Mouse (Mus musculus) C2C12 (cell line): ENCODE results near the gene Sytl5. TPM values are rescaled to one million over a fixed set of nuclear protein-coding genes. Genes with fewer than 3 reads are reported as not detected.

ENCODE experiments used
- H3K27me3 ChIP-seq: one replicate; pipeline ENCODE4 v1.6.1; 2011; ENCODE audit not compliant: control insufficient read depth, insufficient read depth, insufficient read length
- H3K36me3 ChIP-seq: one replicate; pipeline ENCODE4 v1.6.1; 2011; ENCODE audit not compliant: control insufficient read depth, insufficient read depth
- H3K4me3 ChIP-seq: one replicate; pipeline ENCODE4 v1.5.1; 2011; ENCODE audit warnings: mild to moderate bottlenecking, control low read depth; ENCODE audit not compliant: poor library complexity, insufficient read depth, severe bottlenecking
- H3K79me2 ChIP-seq: one replicate; pipeline ENCODE4 v1.6.1; 2011; ENCODE audit not compliant: control insufficient read depth, insufficient read depth
- H3K79me3 ChIP-seq: one replicate; pipeline ENCODE4 v1.6.1; 2011; ENCODE audit warnings: low read depth, control low read depth
- H3ac ChIP-seq: one replicate; pipeline ENCODE3; 2011; ENCODE audit warnings: low read depth; ENCODE audit not compliant: control insufficient read depth, insufficient read length
- CEBPB ChIP-seq: IDR thresholded peaks from one replicate; pipeline ENCODE4 v1.6.1; 2011; ENCODE audit warnings: low read depth, mild to moderate bottlenecking, control low read depth, moderate library complexity
- CTCF ChIP-seq: IDR thresholded peaks from one replicate; pipeline ENCODE4 v1.5.1; 2011; ENCODE audit not compliant: control insufficient read depth, insufficient read depth, insufficient read length
- FOSL1 ChIP-seq: IDR thresholded peaks from one replicate; pipeline ENCODE4 v1.8.0; 2011; ENCODE audit warnings: mild to moderate bottlenecking, low read length; ENCODE audit not compliant: poor library complexity, insufficient read depth, severe bottlenecking
- MAX ChIP-seq: IDR thresholded peaks from one replicate; pipeline ENCODE4 v1.6.1; 2011; ENCODE audit warnings: mild to moderate bottlenecking, control low read depth
- MYOD1 ChIP-seq: IDR thresholded peaks from one replicate; pipeline ENCODE4 v1.6.1; 2011; ENCODE audit warnings: low read depth; ENCODE audit not compliant: control insufficient read depth, insufficient read length
- MYOG ChIP-seq: IDR thresholded peaks from one replicate; pipeline ENCODE4 v1.6.1; 2011; ENCODE audit not compliant: control insufficient read depth, insufficient read length; ENCODE audit errors: extremely low read depth
- USF1 ChIP-seq: IDR thresholded peaks from one replicate; pipeline ENCODE4 v1.6.1; 2011; ENCODE audit warnings: low read depth, mild to moderate bottlenecking, control low read depth, moderate library complexity
- long read RNA-seq, 2 experiments: library from polyadenylated mRNA; unstranded; transcript quantifications; one replicate each; pipeline ENCODE4 v2.0.0; 2019 to 2020
- polyA plus RNA-seq: library from polyadenylated mRNA; unstranded; fragments of >200 nt; fragmentation: generic; extraction: Trizol; gene quantifications from one replicate; pipeline ENCODE4 v1.2.1, GENCODE M21; 2012; ENCODE audit warnings: missing spikeins

The Sytl5 gene
- 1.7 TPM for polyA plus RNA-seq
- long read RNA-seq, experiment 1, partial matches to known transcripts, result 0 of 2 reads
- long read RNA-seq, experiment 1, other reads (novel, unspliced or antisense), result 2 of 2 reads
- long read RNA-seq, experiment 2, partial matches to known transcripts, result 4 of 27 reads
- long read RNA-seq, experiment 2, other reads (novel, unspliced or antisense), result 23 of 27 reads

DNA sequence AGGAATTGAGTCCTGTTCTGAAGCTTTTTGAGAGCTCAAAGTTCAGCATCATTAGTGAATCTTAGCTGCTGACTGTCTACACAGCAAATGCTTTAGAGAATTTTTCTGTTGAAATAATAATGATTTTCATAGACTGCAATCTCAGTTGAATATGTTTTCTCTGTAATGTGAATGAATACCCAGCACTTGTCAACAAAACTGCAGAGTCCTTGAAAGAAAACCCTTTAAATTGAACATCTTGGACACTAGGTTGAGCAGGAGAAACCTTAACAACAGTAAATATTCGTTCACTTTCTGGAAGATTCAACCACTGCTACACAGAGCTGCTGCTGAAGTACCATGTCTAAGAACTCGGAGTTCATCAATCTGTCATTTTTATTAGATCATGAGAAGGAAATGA is at the start of gene Sytl5:
Gene Sytl5, plus strand, starts transcription at position 301 of the 400 bp plus-strand sequence.
- TF ChIP-seq MYOD1 (no peak), CEBPB (no peak), CTCF (no peak), MYOG (no peak), USF1 (no peak), FOSL1 (no peak), MAX (no peak)
- Histone ChIP-seq H3K36me3 (no peaks in the 10 kb centered on the region), H3K27me3 (no peaks in the 10 kb centered on the region), H3K79me2 (no peaks in the 10 kb centered on the region), H3K79me3 (no peaks in the 10 kb centered on the region), H3ac (no peak within 1 kb of the TSS), H3K4me3 (no peak within 1 kb of the TSS)

GRCm38 (mm10) chrX:9846628-9847027 is 38.8 kb upstream of the Sytl5 start, which contains the start of gene Hypm:
Gene Hypm (plus strand): TSS chrX:9846928.
- TF ChIP-seq CTCF (no peak), MAX (no peak), CEBPB (no peak), MYOD1 (no peak), USF1 (no peak), MYOG (no peak), FOSL1 (no peak)
- H3K36me3 ChIP-seq, result no peaks in the 10 kb centered on the region
- no peak within 1 kb of the TSS for H3K4me3 ChIP-seq
- H3ac ChIP-seq, result no peak within 1 kb of the TSS
- no peaks in the 10 kb centered on the region for H3K27me3 ChIP-seq
- no peaks in the 10 kb centered on the region for H3K79me2 ChIP-seq
- no peaks in the 10 kb centered on the region for H3K79me3 ChIP-seq

GRCm38 (mm10) chrX:9849403-9849802 is 36.0 kb upstream of the Sytl5 start, which contains the start of gene H2al3:
Gene H2al3 (plus strand): TSS chrX:9849703.
- Histone ChIP-seq H3K36me3 (no peaks in the 10 kb centered on the region), H3K79me2 (no peaks in the 10 kb centered on the region), H3K4me3 (no peak within 1 kb of the TSS), H3K27me3 (no peaks in the 10 kb centered on the region), H3ac (no peak within 1 kb of the TSS), H3K79me3 (no peaks in the 10 kb centered on the region)
- TF ChIP-seq MYOG, result no peak
- no peak for TF ChIP-seq FOSL1
- TF ChIP-seq MYOD1, result no peak
- TF ChIP-seq CEBPB, result no peak
- no peak for TF ChIP-seq CTCF
- TF ChIP-seq MAX, result no peak
- TF ChIP-seq USF1, result no peak

GRCm38 (mm10) chrX:9861859-9862258 is 23.6 kb upstream of the Sytl5 start:
- TF ChIP-seq CTCF (no peak), FOSL1 (no peak), CEBPB (no peak)
- H3K27me3 ChIP-seq, result no peaks in the 10 kb centered on the region
- H3K36me3 ChIP-seq, result no peaks in the 10 kb centered on the region
- H3K4me3 ChIP-seq, result no peak overlapping the region
- H3K79me2 ChIP-seq, result no peaks in the 10 kb centered on the region
- no peaks in the 10 kb centered on the region for H3K79me3 ChIP-seq
- no peak overlapping the region for H3ac ChIP-seq

DNA sequence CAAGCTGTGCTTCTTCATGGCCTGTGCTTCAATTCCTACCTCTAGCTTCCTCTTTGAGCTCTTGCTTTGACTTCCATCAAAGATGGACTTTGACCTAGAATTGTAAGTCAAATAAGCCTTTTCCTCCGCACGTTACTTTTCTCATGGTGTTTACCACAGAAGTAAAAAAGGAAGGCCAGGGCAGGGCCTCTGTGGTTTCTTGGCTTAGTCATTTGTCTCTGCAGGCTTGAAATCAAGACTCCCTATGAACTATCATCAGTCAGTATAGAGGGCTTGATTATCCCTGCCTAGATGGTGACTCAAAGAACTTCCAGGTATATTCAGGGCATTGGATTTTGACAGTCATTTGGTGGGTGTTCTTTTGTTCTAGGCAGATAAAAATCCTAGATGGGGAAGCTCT is 9.9 kb upstream of the Sytl5 start:
- no peak overlapping the region for H3K4me3 ChIP-seq
- H3ac ChIP-seq, result no peak overlapping the region
- H3K36me3 ChIP-seq, result no peaks in the 10 kb centered on the region
- TF ChIP-seq FOSL1 (no peak), MYOG (no peak), CEBPB (no peak), MAX (no peak), CTCF (no peak), USF1 (no peak), MYOD1 (no peak)
- H3K79me2 ChIP-seq, result no peaks in the 10 kb centered on the region
- H3K27me3 ChIP-seq, result no peaks in the 10 kb centered on the region
- peaks cover 2% of the 10 kb centered on the region for H3K79me3 ChIP-seq

DNA sequence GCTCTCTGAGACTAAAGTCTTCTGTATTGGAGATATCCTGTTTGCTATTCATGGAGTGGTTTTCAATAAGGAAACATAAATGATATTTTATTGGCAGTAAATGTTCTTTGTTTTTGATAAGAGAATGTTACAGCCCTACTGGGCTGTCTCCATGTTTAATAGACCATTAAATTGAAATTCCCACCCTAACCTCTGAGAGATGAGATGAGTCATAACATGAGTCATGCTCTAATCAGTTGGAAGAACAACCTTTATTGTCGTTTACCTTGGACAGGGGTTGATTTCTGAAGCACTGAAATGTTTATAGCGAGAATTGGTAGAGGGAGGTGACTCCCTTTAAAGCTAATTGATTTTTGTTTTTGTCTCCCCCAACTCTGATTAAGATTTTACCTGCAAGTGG is 24.1 kb downstream of the Sytl5 start:
- H3K36me3 ChIP-seq, result no peaks in the 10 kb centered on the region
- no peaks in the 10 kb centered on the region for H3K27me3 ChIP-seq
- TF ChIP-seq MYOG (no peak), FOSL1 (no peak), CTCF (no peak), MAX (no peak), CEBPB (no peak), USF1 (no peak), MYOD1 (no peak)
- H3K79me2 ChIP-seq, result no peaks in the 10 kb centered on the region
- no peak overlapping the region for H3K4me3 ChIP-seq
- H3K79me3 ChIP-seq, result no peaks in the 10 kb centered on the region
- no peak overlapping the region for H3ac ChIP-seq
